Mouse (Mus musculus) spleen, postnatal 0 days (tissue): ENCODE results near the gene Gmds. TPM values are rescaled to one million over a fixed set of nuclear protein-coding genes. Genes with fewer than 3 reads are reported as not detected.

ENCODE experiments used
- polyA plus RNA-seq: library from polyadenylated mRNA; unstranded; fragments of >200 nt; fragmentation: Nextera tagmentation; extraction: Ambion mirVana; gene quantifications from 2 replicates; pipeline ENCODE4 v1.2.1, GENCODE M21; 2015

Gmds gene
- polyA plus RNA-seq, result 10.7 and 11.9 TPM in 2 replicates

GRCm38 (mm10) chr13:32338513-32339365 lies at the start of gene Gmds:
TSS of gene Gmds (minus strand) at chr13:32338740.

GRCm38 (mm10) chr13:31806428-31806832 lies 532.1 kb downstream of the Gmds start, which contains the start of gene Foxc1:
TSS of gene Foxc1 (plus strand) at chr13:31806633.

